Mouse (Mus musculus): ENCODE measurements around the gene Zfp689. TPM values are rescaled to one million over a fixed set of nuclear protein-coding genes. Genes with fewer than 3 reads are reported as not detected.
"Not testable (repeated sequence)": the region's sequence is repeated elsewhere in the genome, so short reads cannot be mapped to it uniquely, and the experiment has no call there.

Gene Zfp689
- 6.4 and 6.5 TPM in 2 replicates for polyA plus RNA-seq (2015; fragmentation: Nextera tagmentation; extraction: Ambion mirVana)

GRCm38 (mm10) chr7:127448521-127449300 lies at the start of gene Zfp689:
Gene Zfp689 (minus strand): TSS chr7:127449158.
- WGBS, result under 1% methylated on average over 54 of the region's 54 CpGs
- Histone ChIP-seq H3K4me3 (peak within 1 kb of the TSS; percentile 82), H3K4me2 (peak within 1 kb of the TSS; percentile 78), H3K27ac (peak within 1 kb of the TSS; percentile 91), H3K9me3 (no peaks in the 10 kb centered on the region), H3K27me3 (no peaks in the 10 kb centered on the region), H3K9ac (peak within 1 kb of the TSS; percentile 92), H3K4me1 (peaks cover 32% of the 10 kb centered on the region), H3K36me3 (peaks cover 36% of the 10 kb centered on the region)
- peak; percentile 93 for ATAC-seq (ENCODE audit: borderline replicate concordance, extremely low read depth, low FRiP score, low TSS enrichment)

DNA sequence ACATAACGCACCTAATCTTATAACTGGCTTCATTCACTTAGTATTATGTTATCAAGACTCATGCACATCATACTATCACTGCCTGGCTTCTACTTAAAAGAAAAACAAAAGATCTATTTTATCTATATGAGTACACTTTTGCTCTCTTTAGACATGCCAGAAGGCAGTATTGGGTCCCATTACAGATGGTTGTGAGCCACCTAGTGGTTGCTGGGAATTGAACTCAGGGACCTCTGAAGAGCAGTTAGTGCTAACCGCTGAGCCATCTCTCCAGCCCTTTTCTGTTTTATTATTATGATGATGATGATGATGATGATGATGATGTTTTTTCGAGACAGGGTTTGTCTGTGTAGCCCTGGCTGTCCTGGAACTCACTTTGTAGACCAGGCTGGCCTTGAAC lies 49.4 kb upstream of the Zfp689 start:
- Histone ChIP-seq H3K4me1 (no peaks in the 10 kb centered on the region), H3K27ac (no peak overlapping the region), H3K36me3 (no peaks in the 10 kb centered on the region), H3K4me2 (no peak overlapping the region), H3K9ac (no peak overlapping the region), H3K4me3 (no peak overlapping the region), H3K9me3 (no peaks in the 10 kb centered on the region), H3K27me3 (no peaks in the 10 kb centered on the region)
- 45% methylated on average over 3 of the region's 3 CpGs for WGBS
- ATAC-seq (ENCODE audit: borderline replicate concordance, extremely low read depth, low FRiP score, low TSS enrichment), result 0 out of 2 replicates have a peak, but pooled peaks have one; percentile 23

- Histone ChIP-seq H3K27me3 (no peaks in the 10 kb centered on the region), H3K4me1 (no peaks in the 10 kb centered on the region), H3K27ac (no peak overlapping the region), H3K4me3 (no peak overlapping the region), H3K9me3 (no peaks in the 10 kb centered on the region), H3K36me3 (no peaks in the 10 kb centered on the region), H3K9ac (no peak overlapping the region), H3K4me2 (no peak overlapping the region)
- 61% methylated on average over 2 of the region's 2 CpGs for WGBS
- no peak for ATAC-seq (ENCODE audit: borderline replicate concordance, extremely low read depth, low FRiP score, low TSS enrichment)
These were observed 48.4 kb upstream of the Zfp689 start for GRCm38 (mm10) chr7:127497382-127497781.

DNA sequence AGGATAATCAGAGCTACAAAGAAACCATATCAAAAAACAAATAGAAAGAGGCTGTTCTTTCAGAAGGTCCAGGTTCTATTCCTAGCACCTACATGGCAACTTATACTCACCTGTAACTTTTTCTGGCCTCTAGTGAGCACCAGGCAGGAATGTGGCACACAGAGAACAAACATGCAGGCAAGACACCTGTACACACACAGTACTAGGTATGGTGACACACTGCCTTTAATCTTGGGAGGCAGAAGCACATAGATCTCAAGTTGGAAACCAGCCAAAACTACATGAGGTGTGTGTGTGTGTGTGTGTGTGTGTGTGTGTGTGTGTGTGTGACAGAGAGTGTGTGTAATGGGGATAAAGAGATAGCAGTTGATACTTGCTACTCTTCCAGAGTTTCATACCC lies 45.7 kb upstream of the Zfp689 start:
- no peak for ATAC-seq (ENCODE audit: borderline replicate concordance, extremely low read depth, low FRiP score, low TSS enrichment)
- Histone ChIP-seq H3K9me3 (no peaks in the 10 kb centered on the region), H3K27me3 (no peaks in the 10 kb centered on the region), H3K27ac (no peak overlapping the region), H3K4me3 (no peak overlapping the region), H3K36me3 (peaks cover 25% of the 10 kb centered on the region), H3K4me1 (no peaks in the 10 kb centered on the region), H3K4me2 (no peak overlapping the region), H3K9ac (no peak overlapping the region)

- no peaks in the 10 kb centered on the region for H3K9me3 ChIP-seq
- no peaks in the 10 kb centered on the region for H3K4me1 ChIP-seq
- H3K9ac ChIP-seq, result no peak overlapping the region
- 73% methylated on average over 3 of the region's 3 CpGs for WGBS
- H3K27ac ChIP-seq, result no peak overlapping the region
- H3K4me3 ChIP-seq, result no peak overlapping the region
- H3K27me3 ChIP-seq, result no peaks in the 10 kb centered on the region
- no peak for ATAC-seq (ENCODE audit: borderline replicate concordance, extremely low read depth, low FRiP score, low TSS enrichment)
- no peak overlapping the region for H3K4me2 ChIP-seq
- peaks cover 50% of the 10 kb centered on the region for H3K36me3 ChIP-seq
These were observed 42.9 kb upstream of the Zfp689 start for GRCm38 (mm10) chr7:127491846-127492245.

DNA sequence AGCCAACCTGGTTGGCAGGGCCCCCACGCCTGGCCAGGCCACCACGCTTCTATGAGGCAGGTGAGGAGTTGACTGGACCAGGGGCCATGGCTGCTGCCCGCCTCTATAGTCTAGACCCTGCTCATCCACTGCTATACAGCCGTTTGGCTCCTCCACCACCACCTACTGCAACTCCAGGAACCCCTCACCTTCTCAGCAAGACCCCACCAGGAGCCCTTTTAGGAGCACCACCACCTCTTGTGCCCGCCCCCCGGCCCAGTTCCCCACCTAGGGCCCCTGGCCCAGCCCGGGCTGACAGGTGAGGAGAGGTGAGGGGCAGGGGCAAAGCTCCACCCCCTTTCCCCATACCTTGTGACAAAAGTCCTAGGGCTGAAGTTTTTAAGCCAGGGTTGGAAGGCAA lies 41.0 kb upstream of the Zfp689 start:
- no peak for ATAC-seq (ENCODE audit: borderline replicate concordance, extremely low read depth, low FRiP score, low TSS enrichment)
- no peak overlapping the region for H3K4me2 ChIP-seq
- H3K9ac ChIP-seq, result no peak overlapping the region
- peaks cover 67% of the 10 kb centered on the region for H3K36me3 ChIP-seq
- no peak overlapping the region for H3K27ac ChIP-seq
- H3K27me3 ChIP-seq, result no peaks in the 10 kb centered on the region
- 93% methylated on average over 7 of the region's 7 CpGs for WGBS
- no peak overlapping the region for H3K4me3 ChIP-seq
- H3K4me1 ChIP-seq, result no peaks in the 10 kb centered on the region
- no peaks in the 10 kb centered on the region for H3K9me3 ChIP-seq

DNA sequence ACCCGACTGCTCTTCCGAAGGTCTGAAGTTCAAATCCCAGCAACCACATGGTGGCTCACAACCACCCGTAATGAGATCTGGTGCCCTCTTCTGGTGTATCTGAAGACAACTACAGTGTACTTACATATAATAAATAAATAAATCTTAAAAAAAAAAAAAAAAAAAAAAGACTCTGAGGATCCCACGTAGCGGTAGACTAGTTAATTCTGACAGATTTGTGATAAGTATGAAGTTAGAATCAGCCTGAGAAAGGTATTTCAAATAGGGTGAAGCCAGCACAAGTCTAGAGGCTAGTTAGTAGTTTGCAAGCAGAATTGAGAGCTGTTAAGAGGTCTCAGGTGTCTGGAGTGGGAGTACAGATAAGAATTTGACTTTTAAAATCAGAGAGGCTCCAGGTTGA lies 39.4 kb upstream of the Zfp689 start:
- not testable (repeated sequence) for H3K9ac ChIP-seq; H3K9me3 ChIP-seq; H3K27ac ChIP-seq; H3K4me3 ChIP-seq; ATAC-seq (ENCODE audit: borderline replicate concordance, extremely low read depth, low FRiP score, low TSS enrichment); H3K27me3 ChIP-seq; H3K4me1 ChIP-seq; H3K4me2 ChIP-seq
- peaks cover 83% of the 10 kb centered on the region for H3K36me3 ChIP-seq
- 73% methylated on average over 5 of the region's 5 CpGs for WGBS

- no peak overlapping the region for H3K9ac ChIP-seq
- 81% methylated on average over 5 of the region's 5 CpGs for WGBS
- H3K27me3 ChIP-seq, result no peaks in the 10 kb centered on the region
- H3K9me3 ChIP-seq, result no peaks in the 10 kb centered on the region
- H3K27ac ChIP-seq, result no peak overlapping the region
- no peak overlapping the region for H3K4me2 ChIP-seq
- no peak for ATAC-seq (ENCODE audit: borderline replicate concordance, extremely low read depth, low FRiP score, low TSS enrichment)
- no peak overlapping the region for H3K4me3 ChIP-seq
- H3K4me1 ChIP-seq, result peaks cover 6% of the 10 kb centered on the region
- peaks cover 88% of the 10 kb centered on the region for H3K36me3 ChIP-seq
These were observed 36.5 kb upstream of the Zfp689 start for GRCm38 (mm10) chr7:127485416-127485815.

GRCm38 (mm10) chr7:127480321-127480720 lies 31.4 kb upstream of the Zfp689 start:
- no peak overlapping the region for H3K27ac ChIP-seq

DNA sequence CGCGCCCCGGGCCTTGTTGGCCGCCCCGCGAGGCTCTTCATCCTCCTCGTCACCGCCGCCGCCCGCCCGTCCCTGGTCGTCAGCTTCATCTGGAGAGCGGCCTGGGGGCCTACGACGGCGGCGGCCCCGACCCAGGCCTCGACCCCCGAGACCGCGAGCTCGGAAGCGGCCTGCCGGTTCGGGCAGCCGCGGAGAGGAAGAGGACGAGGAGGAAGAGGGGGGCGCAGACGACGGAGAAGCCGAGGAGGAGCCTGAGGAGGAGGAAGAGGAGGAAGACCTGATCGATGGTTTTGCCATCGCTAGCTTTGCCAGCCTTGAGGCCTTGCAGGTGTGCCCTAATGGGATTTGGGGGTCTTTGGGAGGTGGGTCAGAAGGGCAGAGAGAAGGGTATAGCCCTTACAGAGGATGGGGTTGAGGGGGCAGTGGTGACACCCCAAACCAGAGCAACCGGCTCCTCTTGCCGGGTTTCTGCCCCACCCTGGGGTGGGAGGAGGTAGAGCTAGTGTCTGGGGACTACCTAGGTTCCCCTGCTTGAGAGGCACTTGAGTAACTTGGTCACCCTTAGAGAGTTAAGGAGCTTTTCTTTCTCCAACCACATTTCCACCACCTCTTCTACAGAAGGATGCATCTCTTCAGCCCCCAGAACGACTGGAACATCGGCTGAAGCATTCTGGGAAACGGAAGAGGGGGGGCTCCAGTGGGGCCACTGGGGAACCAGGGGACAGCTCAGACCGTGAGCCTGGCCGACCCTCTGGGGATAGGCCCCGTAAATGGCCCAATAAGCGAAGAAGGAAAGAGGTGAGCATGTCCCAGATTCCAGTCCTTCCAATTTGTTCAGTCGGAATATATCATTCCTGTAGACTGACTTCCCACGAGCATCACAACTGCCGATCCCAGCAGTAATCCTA lies 30.6 kb upstream of the Zfp689 start:
- WGBS, result 3% methylated on average over 45 of the region's 48 CpGs
- Histone ChIP-seq H3K27me3 (no peaks in the 10 kb centered on the region), H3K4me1 (peaks cover 21% of the 10 kb centered on the region), H3K9ac (peak overlapping the region; percentile 87), H3K27ac (peak overlapping the region; percentile 97), H3K36me3 (peaks cover 59% of the 10 kb centered on the region), H3K4me2 (peak overlapping the region; percentile 75), H3K9me3 (no peaks in the 10 kb centered on the region), H3K4me3 (peak overlapping the region; percentile 91)
- no peak for ATAC-seq (ENCODE audit: borderline replicate concordance, extremely low read depth, low FRiP score, low TSS enrichment)

More at GRCm38 (mm10) chr7:127480321-127480720, 31.4 kb upstream of the Zfp689 start:
- peaks cover 59% of the 10 kb centered on the region for H3K36me3 ChIP-seq
- no peak for ATAC-seq (ENCODE audit: borderline replicate concordance, extremely low read depth, low FRiP score, low TSS enrichment)
- H3K4me2 ChIP-seq, result peak overlapping the region; percentile 75
- peak overlapping the region; percentile 87 for H3K9ac ChIP-seq
- no peaks in the 10 kb centered on the region for H3K27me3 ChIP-seq
- H3K4me3 ChIP-seq, result peak overlapping the region; percentile 91
- no peaks in the 10 kb centered on the region for H3K9me3 ChIP-seq
- peaks cover 21% of the 10 kb centered on the region for H3K4me1 ChIP-seq
- 48% methylated on average over 2 of the region's 2 CpGs for WGBS

- Histone ChIP-seq H3K36me3 (peaks cover 59% of the 10 kb centered on the region), H3K9me3 (no peaks in the 10 kb centered on the region), H3K27ac (peak within 1 kb of the TSS; percentile 97), H3K4me3 (peak within 1 kb of the TSS; percentile 91), H3K27me3 (no peaks in the 10 kb centered on the region), H3K4me1 (peaks cover 21% of the 10 kb centered on the region), H3K9ac (peak within 1 kb of the TSS; percentile 87), H3K4me2 (peak within 1 kb of the TSS; percentile 75)
- under 1% methylated on average over 52 of the region's 62 CpGs for WGBS
- ATAC-seq (ENCODE audit: borderline replicate concordance, extremely low read depth, low FRiP score, low TSS enrichment), result peak; percentile 86
These were observed 29.8 kb upstream of the Zfp689 start, which contains the start of gene Fbrs for GRCm38 (mm10) chr7:127478635-127479317. Gene Fbrs (plus strand): TSS chr7:127479199.

Measured in lung, embryonic 15.5 days (tissue).